Mouse (Mus musculus) lung, adult 2 months (tissue): Measurements from ENCODE around the gene Snx32.

Experiments used
- CTCF ChIP-seq: fragments of 200-500 bp; IDR thresholded peaks from 2 replicates; pipeline ENCODE4 v1.5.1; 2011; ENCODE audit warnings: mild to moderate bottlenecking, low read length, control low read depth; ENCODE audit not compliant: insufficient read depth
- POLR2A ChIP-seq: fragments of 200-500 bp; IDR thresholded peaks from 2 replicates; pipeline ENCODE4 v1.6.1; 2011; ENCODE audit warnings: low read depth, mild to moderate bottlenecking, control low read depth, low read length, borderline replicate concordance; ENCODE audit errors: extremely low read depth

- TF ChIP-seq POLR2A, result peak; percentile 67; the same call in 1 of the 2 replicates
- TF ChIP-seq CTCF, result no peak
Measured at GRCm38 (mm10) chr19:5456241-5456921, 54.0 kb downstream of the Snx32 start.
